Mouse (Mus musculus): ENCODE measurements around the gene Edem1. TPM values are rescaled to one million over a fixed set of nuclear protein-coding genes. Genes with fewer than 3 reads are reported as not detected.

The Edem1 gene
- total and polyA plus RNA-seq, 3 experiments: 70.9 to 216 (median 157) TPM

GRCm38 (mm10) chr6:108876486-108876885 lies 48.0 kb downstream of the Edem1 start:
- Histone ChIP-seq H3K79me2 (replicated peaks; ENCODE audit: control insufficient read depth, extremely low read depth, insufficient read depth, poor library complexity, severe bottlenecking) (no peaks in the 10 kb centered on the region), H3K4me1 (ENCODE audit: control insufficient read depth in 1 of 2, insufficient read depth in 2 of 2) (peaks cover 0 to 7% of the 10 kb centered on the region in 2 experiments; a peak in 2 of 4 replicates), H3K4me3 (replicated peaks in 1 of 3; ENCODE audit: low read depth in 2 of 3, low read length in 2 of 3, poor library complexity in 1 of 3) (no peak overlapping the region), H3K4me2 (ENCODE audit: insufficient read depth, low read depth, poor library complexity, severe bottlenecking) (no peak overlapping the region), H3K9ac (ENCODE audit: insufficient read depth, low read depth) (no peak overlapping the region), H3K36me3 (replicated peaks in 1 of 2; ENCODE audit: control insufficient read depth in 1 of 2, insufficient read depth in 1 of 2, low read length in 1 of 2) (no peaks in the 10 kb centered on the region), H3K9me3 (replicated peaks; ENCODE audit: low read length) (peaks cover 10% of the 10 kb centered on the region), H3K27ac (ENCODE audit: insufficient read depth, low read depth) (no peak overlapping the region), H3K27me3 (replicated peaks) (no peaks in the 10 kb centered on the region)
- dilution Hi-C loops (cut with MboI; ENCODE audit: extremely low pct_ligation_motif_present, extremely low pct_unique_long_range_greater_than_20kb, low sequenced_read_pairs) (no loop called here), in situ Hi-C loops (cut with MboI; ENCODE audit: low pct_ligation_motif_present, low pct_unique_long_range_greater_than_20kb, low sequenced_read_pairs) (no loop called here)
- DNase-seq (ENCODE audit: extremely low read depth): no peak
- TF ChIP-seq TCF12 (IDR thresholded peaks at IDR 0.05; ENCODE audit: low read depth, low read length): no peak
- no peak for TF ChIP-seq TBP (conservative IDR thresholded peaks at IDR 0.05; ENCODE audit: low read depth, low read length)
- TF ChIP-seq RCOR1 (conservative IDR thresholded peaks at IDR 0.05; ENCODE audit: low read depth, low read length): no peak
- no peak for TF ChIP-seq NELFE (IDR thresholded peaks at IDR 0.05; ENCODE audit: low read depth, low read length)
- no peak for TF ChIP-seq POLR2A (IDR thresholded peaks at IDR 0.05; ENCODE audit: low read depth, low read length)
- TF ChIP-seq SIN3A (IDR thresholded peaks at IDR 0.05; ENCODE audit: low read length): no peak

- in situ Hi-C loops (cut with MboI; ENCODE audit: low pct_ligation_motif_present, low pct_unique_long_range_greater_than_20kb, low sequenced_read_pairs): no loop called here
- Histone ChIP-seq H3K4me3 (replicated peaks in 1 of 3; ENCODE audit: low read depth in 2 of 3, low read length in 2 of 3, poor library complexity in 1 of 3) (no peak overlapping the region), H3K27ac (ENCODE audit: insufficient read depth, low read depth) (no peak overlapping the region), H3K4me2 (ENCODE audit: insufficient read depth, low read depth, poor library complexity, severe bottlenecking) (no peak overlapping the region), H3K36me3 (replicated peaks in 1 of 2; ENCODE audit: control insufficient read depth in 1 of 2, insufficient read depth in 1 of 2, low read length in 1 of 2) (no peaks in the 10 kb centered on the region), H3K27me3 (replicated peaks) (no peaks in the 10 kb centered on the region), H3K9me3 (replicated peaks; ENCODE audit: low read length) (peaks cover 10% of the 10 kb centered on the region), H3K79me2 (replicated peaks; ENCODE audit: control insufficient read depth, extremely low read depth, insufficient read depth, poor library complexity, severe bottlenecking) (no peaks in the 10 kb centered on the region), H3K9ac (ENCODE audit: insufficient read depth, low read depth) (no peak overlapping the region), H3K4me1 (ENCODE audit: control insufficient read depth in 1 of 2, insufficient read depth in 2 of 2) (peaks cover 0 to 7% of the 10 kb centered on the region in 2 experiments; a peak in 2 of 4 replicates)
- DNase-seq (ENCODE audit: extremely low read depth): no peak
- no peak for TF ChIP-seq GABPA (IDR thresholded peaks at IDR 0.05; ENCODE audit: insufficient replicate concordance, low read depth, low read length)
- TF ChIP-seq USF1 (IDR thresholded peaks at IDR 0.05; ENCODE audit: low read depth, low read length): no peak
- TF ChIP-seq ETS1 (conservative IDR thresholded peaks at IDR 0.05; ENCODE audit: low read depth, low read length): no peak
- no peak for TF ChIP-seq CTCF (conservative IDR thresholded peaks at IDR 0.05 in 1 of 2, IDR thresholded peaks at IDR 0.05 in 1 of 2; ENCODE audit: low read depth in 2 of 2, low read length in 2 of 2)
- no peak for TF ChIP-seq MAZ (IDR thresholded peaks at IDR 0.05; ENCODE audit: low read depth, low read length)
- TF ChIP-seq ZNF384 (IDR thresholded peaks at IDR 0.05; ENCODE audit: low read depth, low read length): no peak
- no peak for TF ChIP-seq MEF2A (IDR thresholded peaks at IDR 0.05; ENCODE audit: borderline replicate concordance, low read depth, low read length)
- no peak for TF ChIP-seq HCFC1 (IDR thresholded peaks at IDR 0.05; ENCODE audit: low read depth, low read length)
- TF ChIP-seq MXI1 (IDR thresholded peaks at IDR 0.05; ENCODE audit: low read depth, low read length): no peak
- dilution Hi-C loops (cut with MboI; ENCODE audit: extremely low pct_ligation_motif_present, extremely low pct_unique_long_range_greater_than_20kb, low sequenced_read_pairs): no loop called here
These were observed 52.0 kb downstream of the Edem1 start for GRCm38 (mm10) chr6:108880368-108881013.
